ENCODE assay signal across 31 mouse cellular contexts in genomic region chr1:88450668-88451067, GRCm38 (mm10). TPM values are rescaled to one million over a fixed set of nuclear protein-coding genes. Genes with fewer than 3 reads are reported as not detected.
DNase-seq lines count a peak whose midpoint lies in the region; TF ChIP-seq lines count a peak whose summit lies in the region.
"Had no signal": no experiment of that assay in that cellular context is flagged by ENCODE, and none has a peak within 500 bp of the region (broad histone marks: within the 10 kb centered on the region; RNA-seq: fewer than 3 reads in every experiment).

No protein-coding gene starts in this region.

- no peak overlapping the region for H3K4me3 ChIP-seq in CH12.LX (replicated peaks in 1 of 3; ENCODE audit: low read depth in 2 of 3, low read length in 2 of 3, poor library complexity in 1 of 3)
- no peak overlapping the region for H3K4me3 ChIP-seq in brown adipose tissue, adult 24 weeks (ENCODE audit: insufficient read depth, low read depth, low read length)
- H3K4me3 ChIP-seq: heart, embryonic 10.5 days; heart, embryonic 13.5 days; hindbrain, embryonic 12.5 days; hindbrain, embryonic 15.5 days had no signal

- dilution Hi-C loops in CH12.LX (cut with MboI; ENCODE audit: extremely low pct_ligation_motif_present, extremely low pct_unique_long_range_greater_than_20kb, low sequenced_read_pairs): no loop called here

- in situ Hi-C loops in CH12.LX (cut with MboI; ENCODE audit: low pct_ligation_motif_present, low pct_unique_long_range_greater_than_20kb, low sequenced_read_pairs): no loop called here

- no peak for TF ChIP-seq EP300 in CH12.LX (IDR thresholded peaks at IDR 0.05; ENCODE audit: low read length)

- no peaks in the 10 kb centered on the region for H3K36me3 ChIP-seq in CH12.LX (replicated peaks in 1 of 2; ENCODE audit: control insufficient read depth in 1 of 2, insufficient read depth in 1 of 2, low read length in 1 of 2)
- H3K36me3 ChIP-seq: G1E; heart, embryonic 10.5 days; heart, embryonic 13.5 days; hindbrain, embryonic 12.5 days; hindbrain, embryonic 15.5 days had no signal

- TF ChIP-seq CTCF in CH12.LX (conservative IDR thresholded peaks at IDR 0.05 in 1 of 2, IDR thresholded peaks at IDR 0.05 in 1 of 2; ENCODE audit: low read depth in 2 of 2, low read length in 2 of 2): no peak

- peak overlapping the region; percentile 80 for H3K4me2 ChIP-seq in CH12.LX (ENCODE audit: insufficient read depth, low read depth, poor library complexity, severe bottlenecking)
- H3K4me2 ChIP-seq: heart, embryonic 13.5 days; hindbrain, embryonic 12.5 days; hindbrain, embryonic 15.5 days had no signal

- H3K79me2 ChIP-seq in CH12.LX (replicated peaks; ENCODE audit: control insufficient read depth, extremely low read depth, insufficient read depth, poor library complexity, severe bottlenecking): no peaks in the 10 kb centered on the region

- H3K27me3 ChIP-seq in CH12.LX (replicated peaks): no peaks in the 10 kb centered on the region
- H3K27me3 ChIP-seq: heart, embryonic 13.5 days; hindbrain, embryonic 12.5 days; hindbrain, embryonic 15.5 days; Patski had no signal

- TF ChIP-seq RAD21 in CH12.LX (IDR thresholded peaks at IDR 0.05; ENCODE audit: low read depth, low read length): no peak

- no peak overlapping the region for H3K27ac ChIP-seq in CH12.LX (ENCODE audit: insufficient read depth, low read depth)
- peak overlapping the region; percentile 53; the same call in 1 of the 2 replicates for H3K27ac ChIP-seq in brown adipose tissue, adult 24 weeks (replicated peaks; ENCODE audit: low read depth, low read length)
- H3K27ac ChIP-seq: heart, embryonic 10.5 days; heart, embryonic 13.5 days; hindbrain, embryonic 12.5 days; hindbrain, embryonic 15.5 days had no signal

- peaks cover 0 to 1% of the 10 kb centered on the region in 2 experiments; a peak in 2 of 4 replicates for H3K4me1 ChIP-seq in CH12.LX (ENCODE audit: control insufficient read depth in 1 of 2, insufficient read depth in 2 of 2)
- peaks cover 8% of the 10 kb centered on the region for H3K4me1 ChIP-seq in brown adipose tissue, adult 24 weeks (ENCODE audit: control insufficient read depth, insufficient read depth, insufficient read length, low read length)

- TF ChIP-seq POLR2A in CH12.LX (IDR thresholded peaks at IDR 0.05; ENCODE audit: low read depth, low read length): no peak

- no peak overlapping the region; the same call in 1 of the 2 replicates for H3K9ac ChIP-seq in CH12.LX (ENCODE audit: insufficient read depth, low read depth)
- H3K9ac ChIP-seq: forebrain, postnatal 0 days; heart, embryonic 13.5 days; hindbrain, embryonic 12.5 days; hindbrain, embryonic 15.5 days had no signal

- H3K9me3 ChIP-seq in CH12.LX (replicated peaks; ENCODE audit: low read length): peaks cover 21% of the 10 kb centered on the region
- H3K9me3 ChIP-seq: G1E; heart, embryonic 10.5 days; heart, embryonic 13.5 days; hindbrain, embryonic 12.5 days; hindbrain, embryonic 15.5 days had no signal

- peak; percentile 41 for DNase-seq in CD4-positive helper T cell, adult 2 months (ENCODE audit: low read depth, low spot score)
- no peak for DNase-seq in CH12.LX (ENCODE audit: extremely low read depth)
- peak; percentile 59 for DNase-seq in naive thymus-derived CD4-positive, alpha-beta T cell, adult 2 months (ENCODE audit: low read depth)
- no peak for DNase-seq in frontal cortex, postnatal 14 days (ENCODE audit: low spot score in 2 of 2)
- DNase-seq in cerebellum, postnatal 25 days: no peak
- no peak for DNase-seq in thymus, postnatal 36 days
- DNase-seq in kidney, adult 18-20 months: no peak
- DNase-seq: adrenal gland, adult 8-10 months; adrenal gland, postnatal 25 days; cerebellum, adult 2 months; cerebellum, postnatal 10 days; forebrain, postnatal 0 days; gastrocnemius, postnatal 25 days; heart, adult 18-20 months; heart, postnatal 14 days; kidney, adult 2 months had no signal

TF ChIP-seq in CH12.LX, 34 proteins besides CTCF, POLR2A, EP300 and RAD21:
- TF ChIP-seq POLR2AphosphoS2 (IDR thresholded peaks at IDR 0.05; ENCODE audit: low read depth, low read length) (no peak), RCOR1 (conservative IDR thresholded peaks at IDR 0.05; ENCODE audit: low read depth, low read length) (no peak), TCF12 (IDR thresholded peaks at IDR 0.05; ENCODE audit: low read depth, low read length) (no peak), NELFE (IDR thresholded peaks at IDR 0.05; ENCODE audit: low read depth, low read length) (no peak), USF2 (conservative IDR thresholded peaks at IDR 0.05; ENCODE audit: low read depth, low read length) (no peak), ZC3H11A (IDR thresholded peaks at IDR 0.05; ENCODE audit: low read depth, low read length) (no peak), MXI1 (IDR thresholded peaks at IDR 0.05; ENCODE audit: low read depth, low read length) (no peak), USF1 (IDR thresholded peaks at IDR 0.05; ENCODE audit: low read depth, low read length) (no peak), CHD1 (IDR thresholded peaks at IDR 0.05; ENCODE audit: low read depth, low read length) (no peak), ELF1 (IDR thresholded peaks at IDR 0.05; ENCODE audit: low read depth, low read length) (no peak), E2F4 (IDR thresholded peaks at IDR 0.05; ENCODE audit: insufficient replicate concordance, low read depth, low read length) (no peak), ZMIZ1 (IDR thresholded peaks at IDR 0.05; ENCODE audit: low read depth, low read length) (no peak)

RNA-seq across cellular contexts. Expression of gene Spp2, which starts 43.9 kb away (rescaled TPM):
- total RNA-seq in CH12.LX (2012; rRNA removed) (not detected in 2 replicates), CH12.LX (2014; rRNA removed) (not detected in 2 replicates)
- polyA plus RNA-seq in CH12.LX (2012; ENCODE audit: insufficient read length, low read depth): not detected in 2 replicates
- not detected in 2 replicates for polyA plus RNA-seq in brown adipose tissue, adult 24 weeks (2012; ENCODE audit: insufficient read depth, insufficient read length, missing spikeins)
- total RNA-seq: adrenal gland, adult 8-10 months; adrenal gland, postnatal 25 days; G1E; gastrocnemius, adult 8-10 months; gastrocnemius, postnatal 25 days; heart, adult 18-20 months; heart, postnatal 14 days; hematopoietic stem cell, adult 5-6 weeks had no signal
- polyA plus RNA-seq: forebrain, embryonic 11.5 days; G1E; gonadal fat pad, adult 2 months; hindbrain, embryonic 12.5 days had no signal

RNA-seq across cellular contexts. Expression of gene Glrp1, which starts 59.2 kb away (rescaled TPM):
- total RNA-seq in CH12.LX (2012; rRNA removed) (4.0 and 9.3 TPM in 2 replicates), CH12.LX (2014; rRNA removed) (6.1 and 6.3 TPM in 2 replicates)
- polyA plus RNA-seq in CH12.LX (2012; ENCODE audit: insufficient read length, low read depth): 9.1 and 11.7 TPM in 2 replicates
- polyA plus RNA-seq in brown adipose tissue, adult 24 weeks (2012; ENCODE audit: insufficient read depth, insufficient read length, missing spikeins): not detected in 2 replicates
- total RNA-seq: adrenal gland, adult 8-10 months; adrenal gland, postnatal 25 days; gastrocnemius, adult 8-10 months; gastrocnemius, postnatal 25 days; heart, postnatal 14 days had no signal
- polyA plus RNA-seq: embryonic facial prominence, embryonic 11.5 days; embryonic facial prominence, embryonic 14.5 days; forebrain, embryonic 11.5 days; forebrain, embryonic 14.5 days; G1E; heart, embryonic 10.5 days; hindbrain, embryonic 12.5 days; hindbrain, embryonic 15.5 days; intestine, embryonic 16.5 days; kidney, adult 2 months; Patski had no signal

Comparison
In these comparisons a context has a peak if more than half of its experiments do, and no peak if none do; other contexts are left out.
1. DNase-seq: peak in CD4-positive helper T cell, adult 2 months (single experiment) and naive thymus-derived CD4-positive, alpha-beta T cell, adult 2 months (single experiment); none in CH12.LX (single experiment), frontal cortex, postnatal 14 days (0 of 2), cerebellum, postnatal 25 days (0 of 2), thymus, postnatal 36 days (0 of 2) and kidney, adult 18-20 months (single experiment).
2. RNA of gene Glrp1, which starts 59.2 kb away (polyA plus RNA-seq): 9.1 to 11.7 TPM in CH12.LX; not detected in brown adipose tissue, adult 24 weeks; every median in the first group is over 10 times any median in the second.